Mouse (Mus musculus): ENCODE data around the gene Col15a1.

The Col15a1 gene

DNA sequence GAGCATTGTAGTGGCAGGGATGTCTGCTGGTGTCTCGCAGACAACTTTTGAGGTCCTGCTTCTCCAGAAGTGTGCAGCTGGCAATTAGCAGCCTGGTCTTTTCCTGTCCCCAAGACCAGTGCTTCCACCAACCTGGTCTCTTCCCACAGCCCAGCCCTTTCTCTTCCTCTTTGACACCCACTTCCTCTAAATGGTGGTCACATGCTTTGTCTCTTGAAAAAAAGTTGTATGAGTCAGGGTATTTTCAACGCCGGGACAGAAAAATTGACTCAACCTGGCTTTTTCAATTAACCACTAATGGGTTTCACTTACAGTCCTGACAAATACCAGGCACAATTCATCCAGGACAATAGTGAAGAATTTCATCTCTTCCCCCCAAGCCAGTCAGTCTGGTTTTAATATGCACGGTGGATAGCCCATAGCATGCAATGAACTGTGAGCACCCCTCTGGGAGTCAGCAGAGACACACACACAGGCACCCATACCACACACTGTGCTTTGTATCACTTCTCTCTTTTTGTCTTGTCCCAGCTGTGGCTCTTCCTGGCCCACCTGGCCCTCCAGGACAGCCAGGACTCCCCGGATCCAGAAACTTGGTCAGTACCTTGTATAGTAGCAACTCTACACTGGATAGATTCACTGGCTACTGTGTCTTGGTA lies 95.5 kb downstream of the Col15a1 start:
- DNase-seq (ENCODE audit: low spot score in 2 of 2), result peak in 1 of 2 experiments; percentile 57

DNA sequence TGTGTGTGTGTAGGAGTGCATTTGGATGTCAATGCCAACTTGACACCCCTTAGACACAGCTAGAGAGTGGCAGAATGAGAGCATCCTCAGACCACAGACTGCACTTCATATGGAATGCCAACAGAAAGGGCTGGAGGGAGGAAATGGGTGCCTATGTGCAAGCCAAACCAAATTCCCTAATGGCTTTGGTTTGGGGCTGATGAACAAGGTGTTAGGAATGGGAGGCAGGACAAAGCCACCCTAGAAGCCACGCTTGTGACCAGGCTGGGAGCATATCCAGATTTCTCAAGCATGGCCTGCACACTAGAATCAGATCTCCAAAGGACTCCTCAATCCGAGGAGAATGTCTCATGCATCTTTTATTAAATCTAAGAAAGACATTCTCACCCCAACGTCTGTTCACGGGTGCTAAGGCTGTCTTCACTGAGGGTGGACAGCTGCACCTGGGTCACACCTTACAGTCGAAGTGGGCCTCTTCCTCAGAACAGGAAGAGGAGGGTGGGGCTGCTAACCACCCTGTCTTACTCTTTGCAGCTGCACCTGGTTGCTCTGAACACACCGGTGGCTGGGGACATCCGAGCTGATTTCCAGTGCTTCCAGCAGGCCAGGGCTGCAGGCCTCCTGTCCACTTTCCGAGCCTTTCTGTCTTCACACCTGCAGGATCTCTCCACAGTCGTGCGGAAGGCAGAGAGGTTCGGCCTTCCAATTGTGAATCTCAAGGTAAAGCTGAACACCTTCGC lies 102.1 kb downstream of the Col15a1 start:
- no peak for DNase-seq (ENCODE audit: low spot score in 2 of 2)

DNA sequence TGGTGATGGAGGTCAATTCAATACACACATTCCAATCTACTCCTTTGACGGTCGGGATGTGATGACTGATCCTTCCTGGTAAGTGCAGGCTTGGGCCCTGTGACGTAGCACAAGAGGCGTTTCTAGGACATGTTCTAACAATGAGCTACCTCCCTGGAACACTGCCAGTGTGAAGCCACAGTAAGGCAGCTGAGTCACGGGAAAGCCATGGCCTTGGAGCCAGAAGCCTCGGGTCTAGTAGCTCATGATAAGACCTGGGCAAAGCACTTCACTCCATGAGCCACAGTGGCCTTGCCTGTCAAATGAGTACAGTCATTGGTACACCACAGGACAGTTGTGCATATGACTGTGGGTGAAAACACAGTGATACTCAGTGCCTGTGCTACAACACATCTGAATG lies 102.9 kb downstream of the Col15a1 start:
- no peak for DNase-seq (ENCODE audit: low spot score in 2 of 2)

DNA sequence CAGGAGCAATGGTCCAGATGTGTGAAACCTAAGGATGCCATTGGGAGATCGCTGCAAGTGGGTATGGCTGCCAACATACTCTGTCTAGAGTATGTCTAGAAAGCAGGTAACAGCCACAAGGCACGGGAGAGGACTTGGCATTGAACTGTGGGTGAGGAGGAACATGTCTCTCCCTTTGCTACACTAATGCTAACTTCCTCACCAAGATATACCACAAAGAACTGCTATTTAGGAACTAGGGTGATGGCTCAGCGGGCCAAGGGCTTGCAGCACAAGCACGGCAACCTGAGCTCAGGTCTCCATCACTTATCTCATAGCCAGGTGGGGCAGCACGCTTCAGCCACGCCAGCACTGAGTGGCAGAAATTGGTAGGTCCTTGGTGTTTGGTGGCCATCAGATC lies 103.5 kb downstream of the Col15a1 start:
- DNase-seq (ENCODE audit: low spot score in 2 of 2), result no peak

DNA sequence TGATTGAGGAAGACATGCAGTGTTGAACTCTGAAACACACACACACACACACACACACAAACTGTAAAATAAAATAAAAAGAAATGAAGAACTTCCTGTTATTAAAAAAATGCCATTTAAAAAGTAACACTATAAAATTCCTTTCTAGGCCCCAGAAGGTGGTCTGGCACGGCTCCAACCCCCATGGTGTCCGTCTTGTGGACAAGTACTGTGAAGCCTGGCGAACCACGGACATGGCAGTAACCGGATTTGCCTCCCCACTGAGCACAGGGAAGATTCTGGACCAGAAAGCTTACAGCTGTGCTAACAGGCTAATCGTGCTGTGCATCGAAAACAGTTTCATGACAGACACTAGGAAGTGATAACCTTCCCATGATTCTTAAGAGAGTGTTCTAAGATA lies 104.0 kb downstream of the Col15a1 start:
- DNase-seq (ENCODE audit: low spot score in 2 of 2), result peak; percentile 45 to 55

DNA sequence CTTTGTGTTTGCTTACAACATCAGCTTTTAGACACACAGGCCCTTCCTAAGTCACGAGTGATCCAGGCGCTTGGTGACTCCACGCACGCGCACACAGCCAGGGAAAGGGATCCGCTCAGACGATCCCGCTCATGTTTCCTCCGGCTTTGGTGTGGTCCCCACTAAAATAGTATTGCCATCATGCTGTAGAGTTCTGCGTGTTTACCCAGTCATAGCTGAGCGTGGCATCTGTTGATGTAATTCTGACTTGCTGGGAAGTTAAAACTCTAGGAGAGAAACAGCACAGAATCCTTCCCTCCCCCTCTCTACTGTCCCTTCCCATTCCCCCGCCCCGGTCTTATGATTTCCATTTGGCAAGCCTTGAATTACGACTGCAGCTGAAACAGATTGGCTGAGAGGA lies 104.7 kb downstream of the Col15a1 start:
- peak; percentile 75 to 81 for DNase-seq (ENCODE audit: low spot score in 2 of 2)

DNA sequence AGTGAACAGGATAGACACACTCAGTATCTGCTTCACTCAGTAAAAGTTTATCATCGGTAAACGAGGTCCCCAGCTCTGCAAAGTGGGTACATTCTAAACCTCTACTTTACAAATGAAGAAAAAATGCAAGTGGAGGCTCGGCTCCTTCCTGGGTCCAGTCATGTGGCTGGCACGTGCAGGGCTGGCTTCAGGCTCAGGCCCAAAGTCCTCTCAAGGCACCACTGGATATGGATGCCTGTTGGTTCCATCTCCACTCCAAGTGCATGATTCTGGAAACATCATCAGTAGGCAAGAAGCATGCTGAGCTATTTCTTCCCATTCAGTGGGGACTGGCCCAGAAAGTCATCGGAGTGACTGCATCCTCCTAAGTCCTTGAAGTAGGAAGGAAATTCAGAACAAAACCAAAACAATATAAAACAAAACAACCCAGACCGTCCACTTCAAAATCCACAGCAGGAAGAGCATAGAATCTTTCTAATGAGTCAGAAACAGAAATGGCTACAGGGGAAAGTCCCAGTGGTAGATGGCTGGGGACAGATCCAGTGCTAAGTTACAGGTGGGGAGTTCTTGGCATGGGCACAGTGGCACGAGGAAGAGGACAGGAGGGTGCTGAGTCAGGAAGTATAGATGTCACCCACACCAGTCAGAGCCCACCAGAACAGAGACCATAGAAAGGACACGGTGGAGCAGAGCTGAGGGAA lies 105.9 kb downstream of the Col15a1 start:
- DNase-seq (ENCODE audit: low spot score in 2 of 2), result no peak

DNA sequence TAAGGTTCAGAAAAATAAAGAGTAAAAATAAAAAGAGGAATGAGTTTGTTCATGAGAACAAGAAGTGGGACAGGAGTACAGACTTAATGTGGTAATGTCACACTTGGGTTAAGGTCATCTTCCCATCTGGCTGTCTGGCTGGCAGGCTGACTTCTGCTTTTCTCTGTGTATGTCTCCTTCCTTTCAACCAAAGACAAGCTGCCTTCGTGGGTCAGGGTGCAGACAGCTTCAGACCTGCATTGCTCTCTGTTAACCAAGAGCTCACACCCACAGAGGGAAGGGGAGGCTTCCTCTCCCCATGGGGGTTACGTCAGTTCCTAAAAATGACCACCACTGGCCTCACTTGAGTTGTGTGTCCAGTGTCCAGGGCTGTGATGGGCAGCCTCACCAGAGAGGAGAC lies 107.5 kb downstream of the Col15a1 start:
- peak; percentile 32 to 62 for DNase-seq (ENCODE audit: low spot score in 2 of 2)

DNA sequence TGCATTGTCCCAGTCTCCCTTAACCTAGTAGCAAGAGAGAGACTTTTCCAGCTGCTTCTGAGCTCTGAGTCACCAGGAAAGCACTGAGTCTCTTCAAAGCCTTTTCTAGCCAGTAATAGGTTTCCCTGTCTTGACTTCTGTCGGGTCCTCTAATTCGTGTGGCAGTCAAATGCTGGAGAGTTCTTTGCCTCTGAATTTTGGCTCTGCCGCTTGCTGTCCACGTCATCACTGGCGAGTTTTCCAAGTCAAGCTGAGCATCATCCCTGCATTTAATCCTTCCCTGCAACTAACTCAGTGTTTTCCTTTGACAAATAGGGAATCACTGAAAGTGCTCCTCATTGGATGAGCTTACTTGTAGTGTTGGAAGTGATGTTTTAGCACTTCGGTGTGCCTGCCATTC lies 108.5 kb downstream of the Col15a1 start:
- DNase-seq (ENCODE audit: low spot score in 2 of 2), result no peak

DNA sequence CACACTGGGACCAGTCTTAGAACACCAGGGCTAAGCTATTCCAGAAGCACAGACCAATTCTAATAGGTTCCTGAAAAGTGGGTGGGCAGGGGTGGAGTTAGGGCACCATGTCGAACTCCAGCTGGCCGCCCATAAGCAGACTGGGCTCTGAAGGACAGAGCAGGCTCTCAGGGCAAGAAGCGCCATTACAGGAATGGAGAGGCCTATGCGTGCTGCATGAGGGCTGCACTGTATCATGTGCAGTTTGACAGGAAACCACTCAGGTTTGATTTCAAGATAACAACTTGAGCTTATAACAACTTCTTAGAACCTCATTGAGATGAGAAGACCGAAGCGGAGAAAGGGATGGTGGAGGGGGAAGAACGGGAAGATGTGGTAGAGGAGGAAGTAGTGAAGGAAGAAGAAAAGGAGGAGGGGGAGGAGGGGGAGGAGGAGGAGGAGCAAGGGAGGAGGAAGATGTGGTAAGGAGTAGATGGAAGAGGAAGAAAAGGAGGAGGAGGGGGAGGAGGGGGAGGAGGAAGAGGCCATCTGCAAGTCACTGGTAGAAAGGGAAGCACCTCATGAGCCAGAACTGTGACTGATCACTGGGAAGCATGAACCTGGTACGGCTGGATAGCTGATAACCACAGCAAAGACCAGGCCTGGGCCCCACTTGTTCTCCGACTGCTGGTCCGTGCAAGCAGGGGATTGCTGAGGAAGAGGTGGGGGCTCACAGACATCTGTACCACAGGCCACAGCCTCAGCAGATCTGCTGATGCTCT lies 111.8 kb downstream of the Col15a1 start:
- no peak for DNase-seq (ENCODE audit: low spot score in 2 of 2)

DNA sequence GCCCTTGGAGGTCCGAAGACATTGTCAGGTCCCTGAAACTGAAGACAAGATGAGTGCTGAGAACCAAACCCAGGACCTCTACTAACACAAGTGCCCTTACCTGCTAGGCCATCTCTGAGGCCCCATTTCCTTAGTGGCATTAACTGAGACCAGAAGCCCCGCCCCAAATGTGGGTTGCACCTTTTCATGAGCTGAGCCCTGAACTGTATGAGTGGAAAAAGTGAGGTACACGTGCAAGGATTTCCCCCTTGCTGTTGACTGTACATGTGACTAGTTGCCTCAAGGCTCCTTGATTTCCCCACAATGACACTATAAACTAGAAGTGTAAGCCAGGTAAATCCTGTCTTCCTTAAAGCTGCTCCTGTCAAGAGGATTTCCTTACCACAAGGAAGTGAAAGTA lies 114.4 kb downstream of the Col15a1 start:
- DNase-seq (ENCODE audit: low spot score in 2 of 2), result no peak

DNA sequence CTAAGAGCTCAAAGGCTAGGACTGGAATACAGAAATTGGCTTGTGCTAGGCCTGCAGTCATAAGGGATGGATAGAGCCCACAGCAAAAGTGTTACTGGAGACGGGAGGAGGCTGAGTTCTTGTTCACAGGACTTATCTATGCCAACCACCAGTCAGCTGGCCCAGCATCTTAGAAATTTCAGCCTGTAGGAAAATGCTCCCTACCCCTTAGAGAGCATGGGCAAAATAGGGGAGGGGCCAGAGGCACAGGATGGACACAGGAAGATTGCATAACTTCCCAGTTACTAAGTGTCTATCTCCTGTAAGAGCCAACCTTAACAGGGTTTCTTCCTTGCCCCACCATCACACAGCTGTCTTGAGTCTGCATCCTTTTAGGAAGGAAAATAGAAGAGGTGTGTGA lies 116.2 kb downstream of the Col15a1 start:
- DNase-seq (ENCODE audit: low spot score in 2 of 2), result no peak

DNA sequence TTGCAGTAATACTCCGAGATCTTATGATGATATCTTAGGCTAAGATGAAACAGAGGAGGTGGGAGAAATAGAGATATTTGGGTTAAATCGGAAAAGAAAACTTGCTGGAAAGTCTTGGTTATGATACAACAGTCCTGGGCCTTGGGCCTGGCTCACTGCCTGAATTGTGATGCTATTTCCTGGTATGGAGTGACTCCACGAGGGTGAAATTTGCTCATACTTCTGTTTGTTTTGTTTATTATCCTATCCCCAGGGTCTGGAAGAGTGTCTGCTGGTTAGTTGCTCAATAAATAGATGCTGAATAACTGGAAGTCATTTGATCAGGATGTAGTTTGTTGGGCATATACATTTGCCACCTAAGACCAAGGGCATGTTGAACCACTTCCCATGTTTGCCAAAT lies 119.8 kb downstream of the Col15a1 start:
- no peak for DNase-seq (ENCODE audit: low spot score in 2 of 2)

DNA sequence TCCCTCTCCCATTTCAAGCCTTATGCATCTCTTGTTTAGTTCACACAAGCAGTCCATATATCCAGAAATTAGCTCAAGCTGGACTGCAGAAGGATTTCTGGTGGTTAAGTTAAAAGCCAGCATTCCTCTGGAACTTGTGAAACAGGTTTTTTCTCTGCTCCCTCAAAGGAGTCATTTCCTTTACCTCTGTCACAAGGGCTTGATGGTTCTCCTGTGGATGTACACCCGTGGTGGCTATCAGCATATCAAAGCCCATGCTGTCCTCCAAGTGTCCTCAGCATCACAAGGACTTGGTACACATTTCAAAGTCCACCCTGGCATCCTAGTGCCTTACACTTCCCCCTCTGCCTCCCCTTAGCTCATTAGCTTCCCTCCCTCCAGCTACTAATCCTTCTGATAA lies 121.3 kb downstream of the Col15a1 start:
- no peak for DNase-seq (ENCODE audit: low spot score in 2 of 2)

DNA sequence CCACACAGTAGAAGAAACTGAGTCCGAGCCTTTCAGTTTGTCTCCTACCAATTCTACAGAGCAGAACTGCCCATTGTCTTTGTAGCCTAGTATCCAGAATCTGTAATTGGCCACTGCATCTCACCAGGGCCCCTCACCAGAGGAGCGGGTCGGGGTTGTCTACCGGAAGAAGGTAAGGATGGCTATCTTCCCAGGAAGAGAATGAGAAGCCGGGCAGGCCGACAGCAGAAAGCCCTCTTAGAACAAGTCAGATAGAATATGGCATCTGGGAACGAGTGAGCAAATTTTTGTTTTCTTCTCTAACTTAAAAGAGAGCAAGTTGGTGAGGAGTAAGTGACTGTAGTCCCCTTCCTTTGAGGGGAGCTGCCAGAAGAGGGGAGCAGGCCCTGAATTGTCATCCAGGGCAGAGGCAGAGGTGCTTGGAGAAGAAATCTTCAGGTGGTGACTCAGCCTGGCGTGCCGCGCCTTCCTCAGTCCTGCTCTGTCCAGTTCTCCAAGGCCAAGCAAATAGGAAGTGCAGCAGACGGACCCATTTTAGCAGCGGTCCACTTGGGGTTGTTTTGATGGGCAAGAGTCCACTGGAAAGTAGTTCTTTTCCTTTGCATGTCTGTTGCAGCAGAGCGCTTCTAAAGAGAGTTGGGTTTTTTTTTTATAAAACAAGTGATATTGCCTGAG lies 122.6 kb downstream of the Col15a1 start:
- DNase-seq (ENCODE audit: low spot score in 2 of 2), result no peak

DNA sequence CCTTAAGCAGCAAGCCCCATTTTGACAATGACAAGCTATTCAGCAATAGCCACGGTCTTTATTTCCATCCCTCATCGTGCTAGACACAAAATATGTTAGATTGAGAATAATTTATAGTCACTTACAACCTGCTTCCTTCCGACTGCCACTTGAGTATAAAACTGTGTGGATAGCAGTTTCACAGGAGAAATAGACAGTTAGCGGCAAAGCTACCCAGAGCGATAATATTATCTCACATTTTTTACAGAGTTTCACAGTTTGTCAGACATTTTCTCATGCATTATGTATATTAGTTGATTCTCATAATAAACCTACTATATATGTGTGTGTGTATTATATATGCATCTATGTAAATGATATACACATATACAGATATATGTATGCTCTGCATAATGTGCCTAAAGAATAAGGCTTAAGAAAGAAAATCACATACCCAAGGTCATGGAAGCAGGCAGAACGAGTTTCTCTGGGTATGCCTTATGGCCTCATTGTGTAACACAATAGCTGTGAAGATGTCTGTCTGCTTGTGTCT lies 124.9 kb downstream of the Col15a1 start:
- peak in 1 of 2 experiments; percentile 3 for DNase-seq (ENCODE audit: low spot score in 2 of 2)

DNA sequence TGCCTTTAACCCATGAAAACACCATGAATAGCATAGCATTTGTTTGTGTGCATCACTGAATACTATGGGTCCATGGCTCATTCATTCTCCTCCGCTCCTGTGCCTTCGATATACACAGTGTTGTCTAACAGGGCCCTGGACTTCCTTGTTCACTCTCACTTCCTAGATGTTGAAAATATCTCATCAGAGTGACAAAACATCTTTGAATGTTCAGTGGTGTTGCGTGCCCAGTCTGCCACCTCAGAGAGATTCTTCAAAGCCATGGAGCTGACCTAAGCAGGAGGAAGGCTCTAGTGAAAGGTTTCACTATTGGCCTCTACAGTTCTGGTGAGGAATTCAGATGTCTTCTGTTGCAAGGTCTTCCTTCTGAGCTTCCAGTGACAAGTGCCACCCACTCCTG lies 125.6 kb downstream of the Col15a1 start:
- DNase-seq (ENCODE audit: low spot score in 2 of 2), result peak in 1 of 2 experiments; percentile 12

DNA sequence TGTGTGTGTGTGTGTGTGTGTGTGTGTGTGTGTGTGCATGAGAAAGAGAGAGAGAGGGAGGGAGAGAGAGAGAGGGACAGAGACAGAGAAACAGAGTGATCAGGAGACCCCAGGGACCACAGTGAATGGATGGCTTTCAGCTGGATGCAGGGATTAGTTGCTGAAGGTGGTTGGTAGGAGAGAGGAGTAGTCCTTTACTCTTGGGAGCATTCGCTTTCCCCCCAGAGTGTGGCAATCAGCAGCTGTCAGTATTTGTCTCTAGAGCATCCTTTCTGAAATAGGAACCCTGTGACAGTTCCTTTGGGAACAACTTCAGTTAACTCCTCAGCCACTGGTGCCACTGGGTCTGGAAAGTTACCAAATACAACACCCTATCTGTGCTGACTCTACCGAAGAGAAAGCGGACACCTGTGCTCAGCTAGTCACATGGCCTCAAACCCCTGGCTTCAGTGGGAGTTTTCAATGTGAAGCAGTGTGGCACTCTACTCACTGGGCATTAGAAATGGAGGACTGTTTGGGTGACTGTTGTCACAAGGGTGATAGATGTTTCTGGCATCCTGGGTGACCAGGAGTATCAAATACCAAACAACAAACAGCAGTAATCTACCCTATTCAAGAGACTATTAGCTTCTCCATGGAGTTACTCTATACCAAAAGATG lies 129.1 kb downstream of the Col15a1 start:
- DNase-seq (ENCODE audit: low spot score in 2 of 2), result peak in 1 of 2 experiments; percentile 14

DNA sequence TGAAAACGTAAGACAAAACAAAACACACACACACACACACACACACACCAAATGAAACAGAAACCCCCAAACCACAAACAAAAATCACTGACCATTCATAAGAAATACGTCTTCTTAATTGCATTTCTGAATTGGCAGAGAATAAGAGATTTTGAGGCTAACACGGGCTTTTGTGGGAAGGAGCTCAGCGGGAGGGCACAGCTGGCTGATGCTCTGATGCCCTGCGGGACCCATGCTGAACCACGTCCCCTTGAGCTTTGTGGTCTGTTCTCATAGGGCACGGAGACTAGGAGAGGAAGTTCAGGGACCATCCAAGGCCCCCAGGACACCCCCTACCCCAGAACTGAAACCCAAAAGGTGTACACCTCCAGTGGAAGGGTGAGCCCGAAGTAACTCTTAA lies 134.7 kb downstream of the Col15a1 start:
- peak in 1 of 2 experiments; percentile 21 for DNase-seq (ENCODE audit: low spot score in 2 of 2)

DNA sequence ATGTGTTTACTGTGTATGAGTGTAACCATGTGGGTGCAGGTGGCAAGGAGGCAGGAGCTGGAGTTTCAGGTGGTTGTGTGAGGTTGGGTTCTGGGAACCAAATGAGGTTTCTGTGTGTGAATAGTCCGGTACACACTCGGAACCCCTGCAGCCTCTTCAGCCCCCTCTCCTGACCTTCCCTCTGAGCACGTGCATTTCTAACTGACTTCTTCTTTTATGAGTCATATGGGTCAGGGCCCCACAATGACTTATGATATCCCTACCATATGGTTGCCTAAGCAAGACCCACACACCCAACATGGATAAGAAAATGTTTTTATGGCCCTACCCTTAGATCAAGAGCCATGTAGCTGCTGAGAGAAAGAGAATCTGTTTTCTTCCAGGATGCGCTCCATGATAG lies 139.1 kb downstream of the Col15a1 start:
- no peak for DNase-seq (ENCODE audit: low spot score in 2 of 2)

DNA sequence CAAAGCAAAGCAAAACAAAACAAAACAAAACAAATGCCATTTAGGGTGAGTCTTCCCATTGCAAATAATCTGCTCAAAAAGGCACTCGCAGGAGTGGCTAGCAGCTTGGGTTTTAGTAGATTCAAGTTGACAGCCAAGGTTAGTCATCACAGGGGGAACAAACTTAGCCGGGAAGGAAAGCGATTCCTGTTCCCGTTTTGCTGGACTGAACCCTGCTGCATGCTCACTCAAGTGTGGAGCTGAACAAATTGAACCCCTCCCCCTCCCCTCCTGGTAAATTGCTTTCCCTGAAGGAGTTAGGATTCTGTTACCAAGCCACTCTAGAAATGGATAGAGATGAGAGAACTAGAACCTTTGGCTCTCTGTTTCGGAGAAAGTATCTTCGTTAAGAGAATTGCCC lies 141.8 kb downstream of the Col15a1 start:
- DNase-seq (ENCODE audit: low spot score in 2 of 2), result no peak

Data from right cerebral cortex, postnatal 10 days (tissue).